Mouse (Mus musculus) Patski (cell line): ENCODE measurements around the gene Tcf7. TPM values are rescaled to one million over a fixed set of nuclear protein-coding genes. Genes with fewer than 3 reads are reported as not detected.

Source experiments
- ATAC-seq: fragments of 100-300 bp; one replicate; pipeline ENCODE4 v1.8.0; 2021
- CTCF ChIA-PET: fragments of 350-600 bp; sonication (Branson Sonifier 250); formaldehyde crosslinking; loops from one replicate; lab custom pipeline; 2022; ENCODE audit warnings: inconsistent platforms; lab: Charles Lee
- POLR2A ChIA-PET: fragments of 350-600 bp; sonication (Branson Sonifier 250); formaldehyde crosslinking; loops from one replicate; lab custom pipeline; 2022; ENCODE audit warnings: antibody characterized with exemption, inconsistent platforms; lab: Charles Lee
- DNase-seq: peaks from one replicate; pipeline ENCODE4 v3.0.0-alpha.2; 2011; ENCODE audit warnings: low read depth, low spot score
- H3K27me3 ChIP-seq: fragments of 371-371 bp; one replicate; pipeline ENCODE4 v1.5.1; 2021
- CTCF ChIP-seq: fragments of 100-300 bp; IDR thresholded peaks from one replicate; pipeline ENCODE4 v1.5.1; 2021
- in situ Hi-C: fragments of 300-500 bp; cut with MboI; formaldehyde crosslinking; loops from 3 replicates; pipeline ENCODE4 v1.11.1; 2018; ENCODE audit warnings: low pct_unique_long_range_greater_than_20kb, mixed read lengths
- polyA plus RNA-seq: library from polyadenylated mRNA; unstranded; gene quantifications from one replicate; pipeline ENCODE4 v1.2.3, GENCODE M21; 2021

The Tcf7 gene
- polyA plus RNA-seq, 1 experiment from 2014 or later, result 5.4 TPM

DNA sequence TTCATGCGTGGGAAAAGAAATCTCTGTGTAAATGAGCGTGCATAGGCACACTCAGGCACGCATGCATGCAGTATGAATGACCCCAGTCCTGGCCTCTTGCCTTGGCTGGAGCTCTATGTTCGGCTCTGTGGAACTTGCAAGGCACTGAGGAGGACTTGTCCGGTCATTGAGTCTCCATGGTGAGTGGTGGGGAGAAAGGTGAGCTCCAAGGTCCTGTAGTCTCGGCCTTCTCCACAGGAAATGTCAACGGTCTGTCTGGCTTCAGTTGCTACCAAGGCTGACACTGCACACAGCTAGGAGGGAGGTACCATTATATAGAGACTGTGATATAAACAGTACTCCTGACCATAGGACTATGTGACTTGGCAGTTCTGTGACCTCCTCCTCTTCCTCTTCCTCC lies 23.6 kb upstream of the Tcf7 start:
- DNase-seq, result no peak

DNA sequence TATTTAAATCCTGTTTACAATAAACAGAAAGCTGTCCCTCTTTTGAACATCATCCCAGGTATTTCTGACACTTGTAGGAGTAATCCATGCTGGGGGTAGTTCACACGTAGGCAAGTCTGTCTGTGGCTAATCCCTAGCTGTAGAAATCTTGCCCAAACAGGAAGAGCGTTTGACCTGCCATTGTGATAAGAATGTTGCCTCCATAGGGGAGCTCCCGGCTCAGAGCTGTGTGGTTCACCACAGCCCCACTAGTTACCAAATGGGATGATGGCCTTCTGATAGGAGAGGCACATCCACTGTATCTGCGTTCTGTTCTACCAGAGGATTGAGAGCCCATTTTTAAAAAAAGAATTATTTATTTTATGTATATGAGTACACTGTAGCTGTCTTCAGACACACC lies 22.5 kb upstream of the Tcf7 start:
- in situ Hi-C loops, result no loop called here
- POLR2A ChIA-PET, result no interaction called here
- ATAC-seq (no peak), DNase-seq (no peak)
- CTCF ChIA-PET, result interaction anchor here (0.8 to 1.6 kb wide), 4 partner anchors 9 to 38 kb away, joined by 3 to 4 read pairs (median 3); no protein-coding TSS in a partner anchor
- no peak for TF ChIP-seq CTCF
- no peaks in the 10 kb centered on the region for H3K27me3 ChIP-seq

More for the DNA sequence above, 23.6 kb upstream of the Tcf7 start:
- ChIA-PET CTCF (interaction anchor here (0.8 to 2.5 kb wide), 7 partner anchors 8 to 45 kb away, joined by 3 to 11 read pairs (median 3); no protein-coding TSS in a partner anchor), POLR2A (no interaction called here)
- in situ Hi-C loops, result no loop called here
- TF ChIP-seq CTCF, result no peak
- no peaks in the 10 kb centered on the region for H3K27me3 ChIP-seq
- ATAC-seq, result no peak

DNA sequence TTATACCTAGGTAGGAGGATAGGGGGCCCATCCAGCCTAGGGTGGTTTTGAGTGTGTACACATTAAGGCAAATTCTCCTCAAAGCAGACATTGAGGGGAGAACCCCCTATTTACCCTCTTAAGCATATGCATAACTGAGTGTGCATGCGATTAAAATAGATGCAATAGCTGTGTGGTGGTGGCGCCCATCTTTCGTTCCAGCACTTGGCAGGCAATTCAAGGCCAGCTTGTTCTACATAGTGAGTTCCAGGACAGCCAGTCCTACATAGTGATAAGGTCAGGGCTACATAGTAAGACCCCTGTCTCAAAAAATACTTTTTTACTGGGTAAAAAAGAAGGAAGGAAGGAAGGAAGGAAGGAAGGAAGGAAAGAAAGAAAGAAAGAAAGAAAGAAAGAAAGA lies 19.9 kb upstream of the Tcf7 start:
- CTCF ChIA-PET, result interaction anchor here (1.3 to 1.8 kb wide), 2 partner anchors 16 to 40 kb away, joined by 4 to 6 read pairs; no protein-coding TSS in a partner anchor
- DNase-seq (no peak), ATAC-seq (no peak)
- no peak for TF ChIP-seq CTCF
- POLR2A ChIA-PET, result no interaction called here
- in situ Hi-C loops, result no loop called here
- no peaks in the 10 kb centered on the region for H3K27me3 ChIP-seq

DNA sequence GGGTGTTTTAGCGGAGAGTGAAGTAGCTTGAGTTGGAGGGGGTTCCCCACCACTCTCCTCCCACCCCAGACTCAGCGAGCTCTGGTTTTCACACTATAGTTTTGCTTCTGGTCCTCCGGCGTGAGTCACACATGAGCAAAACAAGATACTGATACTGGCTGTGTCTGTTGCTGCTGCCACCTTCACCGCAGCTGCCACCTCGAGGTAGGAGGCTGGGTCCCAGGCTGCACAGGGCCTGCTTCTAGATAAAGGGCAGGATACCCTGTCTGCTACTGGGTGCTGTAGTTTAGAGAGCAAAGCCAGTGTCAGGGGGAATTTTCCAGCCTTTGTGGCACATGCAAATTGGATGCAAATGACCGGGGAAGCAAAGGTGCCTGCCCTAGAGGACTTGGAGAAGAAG lies 16.9 kb upstream of the Tcf7 start:
- ChIA-PET POLR2A (no interaction called here), CTCF (interaction anchor here (0.9 to 3.2 kb wide), 4 partner anchors 35 to 46 kb away, joined by 3 to 30 read pairs (median 4); no protein-coding TSS in a partner anchor)
- no peak for TF ChIP-seq CTCF
- ATAC-seq (no peak), DNase-seq (no peak)
- no peaks in the 10 kb centered on the region for H3K27me3 ChIP-seq
- in situ Hi-C loops, result loop anchor here (5.0 kb wide), 2 partner anchors 37 to 43 kb away; no protein-coding TSS in a partner anchor

DNA sequence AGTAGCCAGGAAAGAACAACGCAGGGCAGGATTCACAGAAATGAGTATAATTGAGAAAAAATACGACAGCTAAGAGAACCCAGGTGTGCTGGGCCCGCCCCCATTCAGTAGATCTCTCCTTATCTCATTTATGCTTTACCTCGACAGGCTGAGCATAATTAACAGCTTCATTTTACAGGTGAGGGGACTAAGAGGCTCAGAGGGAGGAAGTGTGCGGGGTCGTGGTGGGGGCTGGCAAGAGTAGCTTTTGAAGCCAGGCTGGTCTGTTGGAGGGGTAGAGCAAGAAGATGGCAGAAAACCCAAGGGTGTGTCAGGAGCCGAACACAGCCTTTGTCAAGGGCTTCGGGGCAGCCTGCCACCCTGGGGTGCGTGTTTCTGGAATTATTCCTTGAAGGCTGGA lies 16.1 kb upstream of the Tcf7 start:
- no peaks in the 10 kb centered on the region for H3K27me3 ChIP-seq
- no peak for DNase-seq
- in situ Hi-C loops, result loop anchor here (5.0 kb wide), 2 partner anchors 37 to 43 kb away; no protein-coding TSS in a partner anchor
- no peak for ATAC-seq
- ChIA-PET POLR2A (no interaction called here), CTCF (interaction anchor here (1.6 to 3.2 kb wide), 5 partner anchors 35 to 45 kb away, joined by 4 to 30 read pairs (median 5); no protein-coding TSS in a partner anchor)
- no peak for TF ChIP-seq CTCF

DNA sequence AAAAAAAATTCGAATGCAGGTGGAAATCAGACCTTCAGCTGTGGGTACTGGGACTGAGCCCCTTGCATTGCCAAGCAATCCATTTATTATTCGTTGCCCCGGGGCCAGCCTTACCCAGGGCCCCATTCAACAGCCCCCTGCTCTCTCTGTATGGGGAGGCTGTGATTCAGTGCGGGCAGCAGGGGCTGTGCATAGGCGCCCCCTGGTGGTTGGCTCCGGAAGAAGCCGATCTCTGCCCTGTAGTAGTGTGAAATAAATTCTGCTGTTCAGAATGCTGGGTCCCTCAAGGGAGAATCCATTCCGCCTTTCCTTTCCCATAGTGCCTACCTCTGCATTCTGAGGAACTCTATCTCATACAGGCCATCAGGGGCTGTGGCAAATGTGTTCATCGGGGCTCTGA lies 14.5 kb upstream of the Tcf7 start:
- peak; percentile 97 for TF ChIP-seq CTCF
- CTCF ChIA-PET, result interaction anchor here (0.8 to 4.0 kb wide), 12 partner anchors 9 to 77 kb away, joined by 3 to 30 read pairs (median 6); no protein-coding TSS in a partner anchor
- H3K27me3 ChIP-seq, result no peaks in the 10 kb centered on the region
- POLR2A ChIA-PET, result interaction anchor here (1.0 kb wide), 2 partner anchors 44 to 63 kb away, joined by 3 read pairs; no protein-coding TSS in a partner anchor
- ATAC-seq, result no peak
- in situ Hi-C loops, result loop anchor here (5.0 kb wide), 2 partner anchors 35 to 45 kb away; no protein-coding TSS in a partner anchor
- DNase-seq, result no peak

DNA sequence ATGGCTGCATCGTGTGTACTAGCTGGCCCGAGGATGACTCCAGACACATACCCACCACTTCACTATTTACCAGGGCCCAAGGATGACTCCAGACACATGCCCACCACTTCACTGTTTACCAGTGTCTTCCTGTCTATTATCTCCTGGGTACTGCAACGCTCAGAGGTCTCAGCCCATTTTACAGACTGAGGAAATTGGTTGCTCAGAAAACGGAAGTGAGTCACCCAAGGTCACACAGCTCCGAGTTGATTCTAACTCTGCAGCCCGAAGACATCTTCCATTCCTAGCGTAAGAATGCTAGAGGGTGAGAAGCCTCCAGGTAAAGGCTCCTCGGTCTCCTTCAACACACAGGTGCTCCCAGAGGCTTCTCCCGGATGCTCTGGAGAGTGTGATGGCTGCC lies 11.3 kb upstream of the Tcf7 start:
- no peaks in the 10 kb centered on the region for H3K27me3 ChIP-seq
- POLR2A ChIA-PET, result interaction anchor here (0.6 kb wide), 1 partner anchor 48 kb away, joined by 3 read pairs; no protein-coding TSS in a partner anchor
- no peak for ATAC-seq
- no peak for TF ChIP-seq CTCF
- in situ Hi-C loops, result no loop called here
- no peak for DNase-seq
- CTCF ChIA-PET, result interaction anchor here (1.1 to 1.4 kb wide), 3 partner anchors 14 to 43 kb away, joined by 4 to 6 read pairs (median 4); no protein-coding TSS in a partner anchor

DNA sequence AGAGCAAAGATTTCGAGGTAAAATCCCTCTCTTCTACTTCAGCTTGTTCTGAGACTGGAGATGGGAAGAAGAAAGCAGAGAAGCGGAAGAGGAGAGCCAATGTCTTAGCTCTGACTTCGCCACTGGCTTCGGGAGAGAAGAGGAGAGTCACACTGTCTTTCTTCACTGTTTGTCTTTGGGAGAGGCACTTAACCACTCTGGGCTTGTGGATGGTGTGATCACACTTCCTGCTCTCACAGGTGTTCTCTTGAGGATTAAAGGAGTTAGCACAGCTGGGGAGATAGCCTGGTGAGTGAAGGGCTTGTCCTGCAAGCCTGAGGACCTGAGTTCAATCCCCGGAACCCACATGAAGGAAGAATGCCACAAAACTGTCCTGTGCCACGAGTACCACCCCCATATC lies 10.1 kb upstream of the Tcf7 start:
- H3K27me3 ChIP-seq, result no peaks in the 10 kb centered on the region
- POLR2A ChIA-PET, result interaction anchor here (0.6 kb wide), 1 partner anchor 49 kb away, joined by 3 read pairs; no protein-coding TSS in a partner anchor
- in situ Hi-C loops, result no loop called here
- no peak for TF ChIP-seq CTCF
- CTCF ChIA-PET, result interaction anchor here (0.8 kb wide), 1 partner anchor 51 kb away, joined by 3 read pairs; no protein-coding TSS in a partner anchor
- ATAC-seq, result no peak
- no peak for DNase-seq

DNA sequence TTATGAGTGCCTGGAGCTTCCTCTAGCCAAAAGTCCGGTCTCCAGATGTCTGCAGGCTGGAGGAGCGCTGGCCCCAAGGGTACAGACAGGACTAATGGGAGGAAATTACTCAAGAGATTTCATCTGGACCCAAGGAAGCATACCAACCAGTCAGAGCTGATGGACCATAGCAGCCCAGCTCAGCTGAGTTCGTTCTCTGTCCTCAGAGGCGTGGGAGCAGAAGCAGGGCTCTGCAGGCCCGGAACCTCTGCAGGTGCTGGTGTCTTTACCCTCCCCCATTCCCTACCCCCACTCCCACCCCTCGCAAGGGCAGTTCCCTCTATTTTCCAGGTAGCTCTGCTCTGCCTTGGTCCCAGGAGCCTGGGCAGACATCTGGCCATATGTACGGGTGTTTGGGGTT lies 9.5 kb upstream of the Tcf7 start:
- peak; percentile 83 for ATAC-seq
- H3K27me3 ChIP-seq, result no peaks in the 10 kb centered on the region
- POLR2A ChIA-PET, result no interaction called here
- peak; percentile 51 for DNase-seq
- in situ Hi-C loops, result no loop called here
- TF ChIP-seq CTCF, result no peak
- CTCF ChIA-PET, result interaction anchor here (0.8 kb wide), 1 partner anchor 51 kb away, joined by 3 read pairs; no protein-coding TSS in a partner anchor

DNA sequence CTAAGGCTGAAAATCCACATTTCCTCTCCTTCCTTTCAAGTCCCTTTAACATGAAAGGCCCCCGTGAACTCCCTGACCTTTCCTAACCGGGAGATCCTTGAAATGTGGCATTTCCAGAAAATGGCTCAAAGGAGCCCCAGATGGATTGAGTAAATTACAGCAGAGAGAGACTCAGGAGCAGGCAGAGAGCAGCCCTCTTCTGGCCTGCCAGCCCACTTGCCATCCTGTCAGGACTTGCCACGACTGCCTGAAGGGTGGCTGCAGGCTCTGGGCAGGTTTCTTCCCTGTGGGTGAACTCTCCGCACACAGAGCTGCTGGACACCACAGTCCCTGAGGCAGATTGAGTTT lies 4.1 kb upstream of the Tcf7 start:
- no peak for ATAC-seq
- ChIA-PET POLR2A (interaction anchor here (0.6 kb wide), 1 partner anchor 16 kb away, joined by 4 read pairs; no protein-coding TSS in a partner anchor), CTCF (interaction anchor here (1.2 to 3.3 kb wide), 3 partner anchors 10 to 33 kb away, joined by 3 to 13 read pairs (median 4); no protein-coding TSS in a partner anchor)
- peaks cover 2% of the 10 kb centered on the region for H3K27me3 ChIP-seq
- no peak for DNase-seq
- TF ChIP-seq CTCF, result no peak
- in situ Hi-C loops, result no loop called here
